Mouse (Mus musculus): ENCODE data around the gene Coa7. TPM values are rescaled to one million over a fixed set of nuclear protein-coding genes. Genes with fewer than 3 reads are reported as not detected.

Coa7 gene
- total and polyA plus RNA-seq, 3 experiments: 19.8 to 39.1 (median 30.5) TPM

DNA sequence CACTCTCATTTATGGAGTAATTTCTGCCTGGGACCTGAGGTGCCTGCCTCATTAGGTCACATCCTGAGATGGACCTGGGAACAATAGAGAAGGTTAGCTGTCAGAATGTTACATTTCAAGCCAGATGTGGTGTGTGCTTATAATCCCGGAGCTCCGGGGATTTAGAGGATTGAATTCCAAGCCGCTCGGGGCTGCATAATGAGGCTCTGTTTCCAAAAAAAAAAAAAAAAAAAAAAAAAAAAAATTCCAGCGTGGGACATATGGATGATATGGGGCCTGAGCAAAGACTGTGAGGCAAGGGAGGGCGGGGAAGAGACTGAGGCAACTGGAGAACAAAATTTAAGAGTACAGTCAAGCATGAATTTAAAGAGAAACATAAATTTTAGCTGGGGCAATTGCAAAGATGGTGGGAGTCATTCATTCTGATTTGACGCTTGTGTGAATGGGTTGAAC lies 16.7 kb downstream of the Coa7 start:
- no peak overlapping the region for H3K9ac ChIP-seq (ENCODE audit: control insufficient read depth, low read depth, low read length, poor library complexity, severe bottlenecking)
- peaks cover 0 to 7% of the 10 kb centered on the region in 2 experiments; a peak in 2 of 4 replicates for H3K4me1 ChIP-seq (ENCODE audit: control insufficient read depth in 1 of 2, insufficient read depth in 2 of 2, low read length in 2 of 2)
- H3K27me3 ChIP-seq (ENCODE audit: control insufficient read depth in 1 of 2, insufficient read depth in 2 of 2, low read length in 2 of 2): no peaks in the 10 kb centered on the region
- no peaks in the 10 kb centered on the region for H3K79me2 ChIP-seq (ENCODE audit: control insufficient read depth, insufficient read depth, low read length, poor library complexity)
- no peaks in the 10 kb centered on the region for H3K9me3 ChIP-seq (replicated peaks; ENCODE audit: insufficient read depth, low read length)
- DNase-seq (ENCODE audit: low read depth, low spot score): no peak
- no peak overlapping the region for H3K4me3 ChIP-seq (ENCODE audit: control insufficient read depth in 1 of 2, insufficient read depth in 1 of 2, low read depth in 2 of 2, low read length in 2 of 2)
- TF ChIP-seq SIN3A (IDR thresholded peaks at IDR 0.05; ENCODE audit: low read length): no peak
- 0 out of 2 replicates have a peak, but pooled peaks have one; percentile 8 for TF ChIP-seq ZNF384 (IDR thresholded peaks at IDR 0.05; ENCODE audit: low read depth, low read length)
- H3K27ac ChIP-seq (ENCODE audit: control insufficient read depth, low read depth, low read length): no peak overlapping the region
- no peaks in the 10 kb centered on the region; a peak in 1 of 4 replicates for H3K36me3 ChIP-seq (ENCODE audit: control insufficient read depth in 1 of 2, insufficient read depth in 2 of 2, low read length in 2 of 2)

DNA sequence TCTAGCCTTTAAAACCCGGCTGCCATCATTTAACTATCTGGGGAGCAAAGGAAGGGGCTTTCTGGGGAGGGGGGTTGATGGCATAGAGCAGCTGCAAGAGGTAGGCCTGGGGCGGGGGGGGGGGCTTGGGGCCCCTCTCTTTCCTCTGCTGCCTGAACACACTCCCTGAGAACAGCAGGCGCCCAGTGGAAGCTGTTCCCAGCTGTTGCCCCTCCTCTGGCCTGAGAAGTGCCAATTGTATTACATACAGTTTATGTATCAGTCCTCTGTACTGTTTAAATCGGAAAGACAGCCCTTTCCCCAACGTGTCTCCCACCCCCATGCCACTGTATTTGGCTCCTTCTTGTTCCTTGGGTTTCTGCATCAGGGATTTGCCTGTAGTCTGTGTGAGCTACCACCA lies 17.9 kb downstream of the Coa7 start:
- H3K9ac ChIP-seq (ENCODE audit: control insufficient read depth, low read depth, low read length, poor library complexity, severe bottlenecking): no peak overlapping the region
- H3K9me3 ChIP-seq (replicated peaks; ENCODE audit: insufficient read depth, low read length): no peaks in the 10 kb centered on the region
- no peaks in the 10 kb centered on the region for H3K27me3 ChIP-seq (ENCODE audit: control insufficient read depth in 1 of 2, insufficient read depth in 2 of 2, low read length in 2 of 2)
- DNase-seq (ENCODE audit: low read depth, low spot score): no peak
- H3K79me2 ChIP-seq (ENCODE audit: control insufficient read depth, insufficient read depth, low read length, poor library complexity): no peaks in the 10 kb centered on the region
- no peaks in the 10 kb centered on the region; a peak in 1 of 4 replicates for H3K36me3 ChIP-seq (ENCODE audit: control insufficient read depth in 1 of 2, insufficient read depth in 2 of 2, low read length in 2 of 2)
- H3K27ac ChIP-seq (ENCODE audit: control insufficient read depth, low read depth, low read length): no peak overlapping the region
- peaks cover 0 to 13% of the 10 kb centered on the region in 2 experiments; a peak in 2 of 4 replicates for H3K4me1 ChIP-seq (ENCODE audit: control insufficient read depth in 1 of 2, insufficient read depth in 2 of 2, low read length in 2 of 2)
- no peak for TF ChIP-seq UBTF (IDR thresholded peaks at IDR 0.05; ENCODE audit: borderline replicate concordance, insufficient read depth, low read depth, low read length)
- TF ChIP-seq GABPA (IDR thresholded peaks at IDR 0.05; ENCODE audit: low read depth, low read length): no peak
- TF ChIP-seq POLR2AphosphoS2 (IDR thresholded peaks at IDR 0.05; ENCODE audit: low read length): no peak
- no peak for TF ChIP-seq JUND (IDR thresholded peaks at IDR 0.05; ENCODE audit: low read depth, low read length)
- no peak for TF ChIP-seq USF1 (IDR thresholded peaks at IDR 0.05; ENCODE audit: low read depth, low read length)
- TF ChIP-seq MXI1 (IDR thresholded peaks at IDR 0.05; ENCODE audit: low read depth, low read length): no peak
- no peak for TF ChIP-seq USF2 (IDR thresholded peaks at IDR 0.05; ENCODE audit: borderline replicate concordance in 1 of 2, insufficient read depth in 1 of 2, low read depth in 1 of 2, low read length in 2 of 2)
- no peak for TF ChIP-seq MAX (IDR thresholded peaks at IDR 0.05; ENCODE audit: low read length)
- no peak overlapping the region for H3K4me3 ChIP-seq (ENCODE audit: control insufficient read depth in 1 of 2, insufficient read depth in 1 of 2, low read depth in 2 of 2, low read length in 2 of 2)

DNA sequence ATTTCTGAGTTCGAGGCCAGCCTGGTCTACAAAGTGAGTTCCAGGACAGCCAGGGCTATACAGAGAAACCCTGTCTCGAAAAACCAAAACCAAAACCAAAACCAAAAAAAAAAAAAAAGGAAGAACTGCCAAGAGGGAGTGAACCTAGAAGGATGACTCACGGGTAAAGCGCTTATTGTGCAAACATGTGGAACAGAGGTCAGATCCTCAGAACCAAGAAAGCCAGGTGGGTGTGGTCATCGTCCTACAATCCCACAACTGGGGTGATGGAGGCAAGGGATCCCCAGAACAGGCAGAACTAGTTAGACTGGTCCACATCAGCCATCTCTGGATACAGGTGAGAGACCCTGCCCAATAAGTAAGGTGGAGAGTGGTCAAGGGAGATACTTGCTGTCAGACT lies 19.2 kb downstream of the Coa7 start:
- H3K9me3 ChIP-seq (replicated peaks; ENCODE audit: insufficient read depth, low read length): no peaks in the 10 kb centered on the region
- H3K9ac ChIP-seq (ENCODE audit: control insufficient read depth, low read depth, low read length, poor library complexity, severe bottlenecking): no peak overlapping the region
- no peaks in the 10 kb centered on the region; a peak in 1 of 4 replicates for H3K36me3 ChIP-seq (ENCODE audit: control insufficient read depth in 1 of 2, insufficient read depth in 2 of 2, low read length in 2 of 2)
- TF ChIP-seq TAL1 (IDR thresholded peaks at IDR 0.05; ENCODE audit: low read length) (no peak), ETS1 (IDR thresholded peaks at IDR 0.05; ENCODE audit: low read depth, low read length) (peak; percentile 53), MAZ (IDR thresholded peaks at IDR 0.05; ENCODE audit: low read depth, low read length) (no peak), MXI1 (IDR thresholded peaks at IDR 0.05; ENCODE audit: low read depth, low read length) (no peak), SMC3 (IDR thresholded peaks at IDR 0.05; ENCODE audit: low read depth, low read length) (no peak), ZNF384 (IDR thresholded peaks at IDR 0.05; ENCODE audit: low read depth, low read length) (peak; percentile 74), ZMIZ1 (IDR thresholded peaks at IDR 0.05; ENCODE audit: low read depth, low read length) (no peak)
- peaks cover 0 to 13% of the 10 kb centered on the region in 2 experiments; a peak in 2 of 4 replicates for H3K4me1 ChIP-seq (ENCODE audit: control insufficient read depth in 1 of 2, insufficient read depth in 2 of 2, low read length in 2 of 2)
- H3K27ac ChIP-seq (ENCODE audit: control insufficient read depth, low read depth, low read length): no peak overlapping the region
- H3K4me3 ChIP-seq (ENCODE audit: control insufficient read depth in 1 of 2, insufficient read depth in 1 of 2, low read depth in 2 of 2, low read length in 2 of 2): no peak overlapping the region
- H3K27me3 ChIP-seq (ENCODE audit: control insufficient read depth in 1 of 2, insufficient read depth in 2 of 2, low read length in 2 of 2): no peaks in the 10 kb centered on the region
- H3K79me2 ChIP-seq (ENCODE audit: control insufficient read depth, insufficient read depth, low read length, poor library complexity): no peaks in the 10 kb centered on the region
- peak; percentile 40 for DNase-seq (ENCODE audit: low read depth, low spot score)

Measured in MEL (cell line).